Mouse (Mus musculus): ENCODE measurements around the gene Tnks2. TPM values are rescaled to one million over a fixed set of nuclear protein-coding genes. Genes with fewer than 3 reads are reported as not detected.
"Not testable (repeated sequence)": the region's sequence is repeated elsewhere in the genome, so short reads cannot be mapped to it uniquely, and the experiment has no call there.

Gene Tnks2
- polyA plus RNA-seq, 1 experiment: 10.7 TPM

DNA sequence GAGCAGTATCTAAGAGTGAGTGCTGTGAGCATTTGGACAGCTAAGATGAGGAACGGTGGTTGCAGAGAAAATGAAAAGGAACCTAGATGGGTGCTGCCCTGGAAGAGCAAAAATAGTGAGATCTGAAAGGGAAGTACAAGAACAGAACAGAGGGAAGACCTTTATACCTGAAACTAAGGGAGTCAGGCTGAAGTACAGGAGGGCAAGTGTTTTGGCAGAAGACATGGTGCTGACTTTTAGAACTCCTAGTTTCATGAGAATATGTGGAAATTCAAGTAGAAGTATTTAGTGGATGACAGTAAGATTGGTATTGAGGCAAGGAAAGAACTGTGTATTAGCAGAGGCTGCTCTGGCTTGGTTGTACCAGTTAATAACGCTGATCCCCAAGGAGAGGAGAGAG, 19.8 kb downstream of the Tnks2 start:
- no peaks in the 10 kb centered on the region for H3K27me3 ChIP-seq (ENCODE audit: control insufficient read depth, insufficient read depth, low read length)
- no peak overlapping the region for H3K4me3 ChIP-seq (ENCODE audit: control insufficient read depth, low read depth, low read length)
- TF ChIP-seq CTCF (IDR thresholded peaks at IDR 0.05; ENCODE audit: control insufficient read depth, insufficient read depth, insufficient replicate concordance, low read depth, low read length): no peak
- no peaks in the 10 kb centered on the region for H3K4me1 ChIP-seq (ENCODE audit: control insufficient read depth, insufficient read depth, low read length)
- no peaks in the 10 kb centered on the region; the same call in 1 of the 2 replicates for H3K36me3 ChIP-seq (ENCODE audit: control insufficient read depth, insufficient read depth, low read length)
- no peak overlapping the region for H3K27ac ChIP-seq (ENCODE audit: control insufficient read depth, insufficient read depth, low read depth, low read length)

DNA sequence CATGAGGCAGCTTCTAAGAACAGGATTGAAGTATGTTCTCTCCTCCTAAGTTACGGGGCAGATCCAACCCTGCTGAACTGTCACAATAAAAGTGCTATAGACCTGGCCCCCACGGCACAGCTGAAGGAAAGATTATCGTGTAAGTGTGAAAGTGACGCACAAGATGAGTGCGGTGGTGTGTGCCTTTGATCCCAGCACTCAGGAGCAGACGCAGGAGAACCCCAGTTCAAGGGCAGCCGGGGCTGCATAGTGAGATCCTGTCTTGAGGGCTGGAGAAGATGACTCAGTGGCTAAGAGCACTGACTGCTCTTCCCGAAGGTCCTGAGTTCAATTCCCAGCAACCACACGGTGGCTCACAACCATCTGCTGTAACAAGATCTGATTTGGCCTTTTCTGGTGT, 23.8 kb downstream of the Tnks2 start:
- Histone ChIP-seq H3K4me1 (ENCODE audit: control insufficient read depth, insufficient read depth, low read length) (no peaks in the 10 kb centered on the region), H3K36me3 (ENCODE audit: control insufficient read depth, insufficient read depth, low read length) (no peaks in the 10 kb centered on the region; the same call in 1 of the 2 replicates), H3K4me3 (ENCODE audit: control insufficient read depth, low read depth, low read length) (no peak overlapping the region), H3K27ac (ENCODE audit: control insufficient read depth, insufficient read depth, low read depth, low read length) (no peak overlapping the region), H3K27me3 (ENCODE audit: control insufficient read depth, insufficient read depth, low read length) (no peaks in the 10 kb centered on the region)
- no peak for TF ChIP-seq CTCF (IDR thresholded peaks at IDR 0.05; ENCODE audit: control insufficient read depth, insufficient read depth, insufficient replicate concordance, low read depth, low read length)
- TF ChIP-seq POLR2A (IDR thresholded peaks at IDR 0.05; ENCODE audit: control insufficient read depth, low read depth, low read length): no peak

DNA sequence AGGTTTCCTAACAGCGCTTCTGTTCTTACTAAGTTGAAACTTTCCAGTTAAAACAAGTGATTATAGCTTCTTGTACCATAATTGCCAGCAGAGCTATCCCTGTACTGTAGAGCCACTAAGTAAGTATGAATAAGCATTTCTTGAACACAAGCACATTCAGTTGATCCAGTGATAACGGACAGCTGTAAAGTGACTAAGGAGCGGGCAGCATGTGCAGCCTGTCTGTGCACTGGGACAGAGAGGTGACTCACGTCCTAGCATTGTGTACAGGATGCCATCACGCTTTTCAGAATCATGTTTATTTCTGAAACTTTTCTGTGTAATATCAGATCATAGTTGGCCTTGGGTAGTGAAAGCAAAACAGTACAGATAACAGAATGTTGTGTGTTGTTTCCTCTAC, 26.4 kb downstream of the Tnks2 start:
- H3K27me3 ChIP-seq (ENCODE audit: control insufficient read depth, insufficient read depth, low read length): no peaks in the 10 kb centered on the region
- no peak overlapping the region for H3K4me3 ChIP-seq (ENCODE audit: control insufficient read depth, low read depth, low read length)
- TF ChIP-seq POLR2A (IDR thresholded peaks at IDR 0.05; ENCODE audit: control insufficient read depth, low read depth, low read length): no peak
- no peak for TF ChIP-seq CTCF (IDR thresholded peaks at IDR 0.05; ENCODE audit: control insufficient read depth, insufficient read depth, insufficient replicate concordance, low read depth, low read length)
- H3K27ac ChIP-seq (ENCODE audit: control insufficient read depth, insufficient read depth, low read depth, low read length): no peak overlapping the region
- H3K4me1 ChIP-seq (ENCODE audit: control insufficient read depth, insufficient read depth, low read length): no peaks in the 10 kb centered on the region
- peaks cover 2% of the 10 kb centered on the region for H3K36me3 ChIP-seq (ENCODE audit: control insufficient read depth, insufficient read depth, low read length)

DNA sequence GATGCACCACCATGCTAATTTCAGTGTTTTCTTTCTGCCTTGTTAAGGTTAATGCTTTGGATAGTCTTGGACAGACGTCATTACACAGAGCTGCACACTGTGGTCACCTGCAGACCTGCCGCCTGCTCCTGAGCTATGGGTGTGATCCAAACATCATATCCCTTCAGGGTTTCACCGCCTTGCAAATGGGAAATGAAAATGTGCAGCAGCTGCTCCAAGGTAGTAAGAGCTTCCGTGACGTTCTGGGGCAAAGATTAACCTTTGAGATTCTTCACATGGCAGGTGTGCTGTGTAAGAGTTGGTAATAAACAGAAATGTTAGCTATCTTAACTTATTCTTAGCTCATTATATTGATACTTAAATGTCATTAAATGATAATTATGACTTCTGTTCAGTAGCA, 31.9 kb downstream of the Tnks2 start:
- H3K4me3 ChIP-seq (ENCODE audit: control insufficient read depth, low read depth, low read length): no peak overlapping the region
- TF ChIP-seq CTCF (IDR thresholded peaks at IDR 0.05; ENCODE audit: control insufficient read depth, insufficient read depth, insufficient replicate concordance, low read depth, low read length): no peak
- no peak for TF ChIP-seq POLR2A (IDR thresholded peaks at IDR 0.05; ENCODE audit: control insufficient read depth, low read depth, low read length)
- H3K27me3 ChIP-seq (ENCODE audit: control insufficient read depth, insufficient read depth, low read length): no peaks in the 10 kb centered on the region
- H3K36me3 ChIP-seq (ENCODE audit: control insufficient read depth, insufficient read depth, low read length): peaks cover 2% of the 10 kb centered on the region
- no peaks in the 10 kb centered on the region for H3K4me1 ChIP-seq (ENCODE audit: control insufficient read depth, insufficient read depth, low read length)
- no peak overlapping the region for H3K27ac ChIP-seq (ENCODE audit: control insufficient read depth, insufficient read depth, low read depth, low read length)

DNA sequence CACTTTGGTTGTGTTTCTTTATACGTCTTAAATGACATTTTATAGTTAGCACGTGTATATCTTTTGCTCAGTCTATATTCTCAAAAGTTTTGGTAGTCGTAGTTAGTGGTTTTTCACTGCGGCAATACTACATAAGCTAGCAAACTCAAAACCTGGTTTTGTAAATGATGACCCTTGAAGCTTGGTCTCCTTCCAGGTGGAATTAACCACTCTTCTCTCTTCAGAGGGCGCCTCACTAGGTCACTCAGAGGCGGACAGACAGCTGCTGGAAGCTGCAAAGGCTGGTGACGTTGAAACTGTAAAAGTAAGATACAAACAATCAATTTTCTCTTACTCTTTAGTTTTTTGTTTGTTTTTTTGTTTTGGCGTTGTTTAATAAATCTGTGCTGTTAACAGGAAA, 33.4 kb downstream of the Tnks2 start:
- H3K4me1 ChIP-seq (ENCODE audit: control insufficient read depth, insufficient read depth, low read length): no peaks in the 10 kb centered on the region
- peaks cover 2% of the 10 kb centered on the region for H3K36me3 ChIP-seq (ENCODE audit: control insufficient read depth, insufficient read depth, low read length)
- no peaks in the 10 kb centered on the region for H3K27me3 ChIP-seq (ENCODE audit: control insufficient read depth, insufficient read depth, low read length)
- no peak overlapping the region for H3K27ac ChIP-seq (ENCODE audit: control insufficient read depth, insufficient read depth, low read depth, low read length)
- no peak for TF ChIP-seq POLR2A (IDR thresholded peaks at IDR 0.05; ENCODE audit: control insufficient read depth, low read depth, low read length)
- TF ChIP-seq CTCF (IDR thresholded peaks at IDR 0.05; ENCODE audit: control insufficient read depth, insufficient read depth, insufficient replicate concordance, low read depth, low read length): no peak
- H3K4me3 ChIP-seq (ENCODE audit: control insufficient read depth, low read depth, low read length): no peak overlapping the region

DNA sequence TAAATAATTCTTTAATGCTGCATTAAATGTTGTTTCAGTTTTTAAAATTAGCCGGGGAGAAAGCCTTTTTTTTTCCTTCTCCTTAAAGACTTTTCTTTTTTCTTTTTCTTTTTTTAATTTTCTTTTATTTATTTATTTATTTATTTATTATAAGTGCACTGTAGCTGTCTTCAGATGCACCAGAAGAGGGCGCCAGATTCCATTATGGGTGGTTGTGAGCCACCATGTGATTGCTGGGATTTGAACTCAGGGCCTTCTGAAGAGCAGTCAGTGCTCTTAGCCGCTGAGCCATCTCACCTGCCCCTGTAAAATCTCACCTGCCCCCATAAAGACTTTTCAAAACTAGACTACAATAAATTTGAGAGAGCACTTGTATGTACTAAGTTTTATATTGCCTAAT, 34.6 kb downstream of the Tnks2 start:
- not testable (repeated sequence) for H3K36me3 ChIP-seq (ENCODE audit: control insufficient read depth, insufficient read depth, low read length); H3K27me3 ChIP-seq (ENCODE audit: control insufficient read depth, insufficient read depth, low read length); H3K4me3 ChIP-seq (ENCODE audit: control insufficient read depth, low read depth, low read length); H3K27ac ChIP-seq (ENCODE audit: control insufficient read depth, insufficient read depth, low read depth, low read length); H3K4me1 ChIP-seq (ENCODE audit: control insufficient read depth, insufficient read depth, low read length)

DNA sequence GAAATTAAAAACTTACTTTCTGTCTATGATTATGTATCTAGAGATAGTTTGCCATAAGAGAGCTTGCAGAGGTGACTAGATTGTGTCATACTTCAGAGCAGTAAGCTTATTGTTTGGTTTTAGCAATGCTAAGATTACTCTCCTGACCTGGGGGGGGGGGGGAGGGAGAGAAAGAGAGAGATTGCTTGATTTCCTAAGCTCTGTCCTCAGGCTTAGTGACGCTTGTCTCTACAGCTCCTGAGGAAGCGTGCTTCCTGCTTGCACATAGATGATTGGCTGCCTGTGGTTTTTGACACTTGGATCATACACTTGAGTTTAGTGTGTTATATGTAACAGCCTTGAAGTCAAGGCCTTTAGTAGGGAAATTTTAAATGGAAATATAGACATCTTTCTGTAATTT, 40.6 kb downstream of the Tnks2 start:
- Histone ChIP-seq H3K4me3 (ENCODE audit: control insufficient read depth, low read depth, low read length) (no peak overlapping the region), H3K4me1 (ENCODE audit: control insufficient read depth, insufficient read depth, low read length) (no peaks in the 10 kb centered on the region), H3K27me3 (ENCODE audit: control insufficient read depth, insufficient read depth, low read length) (no peaks in the 10 kb centered on the region), H3K36me3 (ENCODE audit: control insufficient read depth, insufficient read depth, low read length) (no peaks in the 10 kb centered on the region), H3K27ac (ENCODE audit: control insufficient read depth, insufficient read depth, low read depth, low read length) (no peak overlapping the region)
- no peak for TF ChIP-seq POLR2A (IDR thresholded peaks at IDR 0.05; ENCODE audit: control insufficient read depth, low read depth, low read length)
- no peak for TF ChIP-seq CTCF (IDR thresholded peaks at IDR 0.05; ENCODE audit: control insufficient read depth, insufficient read depth, insufficient replicate concordance, low read depth, low read length)

DNA sequence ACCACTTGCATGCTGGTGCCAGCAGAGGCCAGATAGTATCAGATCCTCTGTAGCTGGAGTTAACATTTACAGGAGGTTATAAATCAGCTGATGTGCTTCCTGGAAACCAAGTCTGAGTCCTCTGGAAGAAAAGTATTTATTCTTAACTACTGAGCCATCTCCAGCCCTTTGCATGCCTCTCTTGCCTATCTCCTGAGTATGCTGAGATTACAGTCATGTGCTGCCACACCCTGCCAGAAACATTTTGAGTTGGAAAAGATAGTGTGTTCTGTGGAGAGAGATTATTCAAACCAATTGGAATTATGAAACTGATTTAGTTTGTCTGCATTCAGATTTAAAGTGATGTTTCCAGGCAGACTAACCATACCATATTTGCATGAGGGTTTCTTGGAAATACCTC, 43.3 kb downstream of the Tnks2 start:
- no peaks in the 10 kb centered on the region for H3K4me1 ChIP-seq (ENCODE audit: control insufficient read depth, insufficient read depth, low read length)
- no peak overlapping the region for H3K4me3 ChIP-seq (ENCODE audit: control insufficient read depth, low read depth, low read length)
- no peak overlapping the region for H3K27ac ChIP-seq (ENCODE audit: control insufficient read depth, insufficient read depth, low read depth, low read length)
- H3K27me3 ChIP-seq (ENCODE audit: control insufficient read depth, insufficient read depth, low read length): no peaks in the 10 kb centered on the region
- no peaks in the 10 kb centered on the region for H3K36me3 ChIP-seq (ENCODE audit: control insufficient read depth, insufficient read depth, low read length)
- TF ChIP-seq POLR2A (IDR thresholded peaks at IDR 0.05; ENCODE audit: control insufficient read depth, low read depth, low read length): no peak
- no peak for TF ChIP-seq CTCF (IDR thresholded peaks at IDR 0.05; ENCODE audit: control insufficient read depth, insufficient read depth, insufficient replicate concordance, low read depth, low read length)

All from testis, adult 2 months (tissue).